Mouse (Mus musculus): ENCODE measurements around the gene Sdsl.

DNA sequence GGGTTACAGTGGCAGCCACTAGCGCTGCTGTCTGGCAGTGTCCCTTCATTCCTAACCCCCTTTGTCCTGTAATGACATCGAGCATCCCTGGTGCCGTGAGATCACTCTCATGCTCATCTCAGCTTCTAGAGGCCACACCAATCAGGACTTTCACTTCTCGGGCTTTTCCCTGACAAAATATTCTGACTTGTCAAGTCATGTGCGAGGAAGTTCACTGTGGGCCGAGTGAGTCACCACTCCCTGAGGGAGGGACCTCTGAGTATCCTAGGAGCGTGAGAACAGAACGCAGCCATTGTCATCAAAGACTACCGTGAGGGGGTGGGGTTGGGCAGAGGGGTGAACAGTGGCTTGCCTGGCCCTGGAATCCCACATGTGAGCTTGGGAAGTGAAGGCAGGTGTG is 44.9 kb upstream of the Sdsl start:
- TF ChIP-seq POLR2A (IDR thresholded peaks at IDR 0.05; ENCODE audit: low read depth, low read length) (no peak), CTCF (conservative IDR thresholded peaks at IDR 0.05; ENCODE audit: insufficient read depth, insufficient read length, low read depth, low read length) (no peak)

All from kidney, adult 2 months (tissue).